Mouse (Mus musculus) neural tube, postnatal 0 days (tissue): ENCODE data around the gene Gm8265. TPM values are rescaled to one million over a fixed set of nuclear protein-coding genes. Genes with fewer than 3 reads are reported as not detected.

Experiments
- polyA plus RNA-seq: library from polyadenylated mRNA; unstranded; fragments of >200 nt; fragmentation: Nextera tagmentation; extraction: Ambion mirVana; gene quantifications from 2 replicates; pipeline ENCODE4 v1.2.1, GENCODE M21; 2015

The Gm8265 gene
- polyA plus RNA-seq: not detected in 2 replicates

DNA sequence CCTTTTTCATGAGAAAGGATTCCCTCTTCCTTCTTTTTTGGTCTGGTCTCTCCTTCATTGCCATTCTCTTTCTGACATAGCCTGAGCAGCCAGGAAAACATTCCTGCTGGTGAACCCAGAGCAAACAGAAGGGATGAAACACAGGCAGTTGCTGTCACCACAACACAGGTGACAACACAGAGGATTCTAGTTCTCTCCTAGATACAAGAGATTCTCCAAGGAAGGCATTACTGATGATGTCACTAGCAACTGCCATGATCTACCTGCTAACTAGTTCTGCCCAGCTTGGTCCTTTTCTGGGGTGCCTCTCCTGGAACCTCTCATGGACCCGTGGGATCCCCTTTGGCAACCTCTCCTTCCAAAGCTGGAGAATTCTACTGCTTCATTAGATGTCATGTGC is at the start of gene Gm8265:
Gene Gm8265, minus strand, starts transcription at position 101 of the 400 bp plus-strand sequence.

Other genes starting within 250 kb of the Gm8265 start
- 0.26 and 1.4 TPM in 2 replicates for gene Gm3500, start 244.0 kb downstream of the Gm8265 start, polyA plus RNA-seq
- 0.37 and 1.7 TPM in 2 replicates for gene Gm3194, start 177.6 kb downstream of the Gm8265 start, polyA plus RNA-seq
- not detected in 2 replicates for gene Gm8246, start 155.2 kb downstream of the Gm8265 start, polyA plus RNA-seq
- gene Gm3187, start 148.8 kb downstream of the Gm8265 start, polyA plus RNA-seq: 0.23 TPM in 1 of 2 replicates, not detected in the other
- gene Gm3488, start 131.4 kb downstream of the Gm8265 start, polyA plus RNA-seq: 12.3 and 16.9 TPM in 2 replicates
- gene Gm3532, start 94.5 kb downstream of the Gm8265 start, polyA plus RNA-seq: not detected in 2 replicates
- not detected in 2 replicates for gene Gm9603, start 54.4 kb upstream of the Gm8265 start, polyA plus RNA-seq
- gene Gm3373, start 108.5 kb upstream of the Gm8265 start, polyA plus RNA-seq: 1.1 and 1.5 TPM in 2 replicates
- gene Gm3383, start 175.0 kb upstream of the Gm8265 start, polyA plus RNA-seq: 2.9 and 4.8 TPM in 2 replicates
- gene Gm3424, start 197.3 kb upstream of the Gm8265 start, polyA plus RNA-seq: not detected in 2 replicates
- 1.5 and 1.7 TPM in 2 replicates for gene Gm8237, start 247.4 kb upstream of the Gm8265 start, polyA plus RNA-seq